Mouse (Mus musculus): ENCODE data around the gene Kcng4.

- no peak for TF ChIP-seq POLR2A (IDR thresholded peaks at IDR 0.05; ENCODE audit: insufficient read depth, low read depth, low read length)
- no peak for TF ChIP-seq CTCF (IDR thresholded peaks at IDR 0.05)
- no peak for TF ChIP-seq EP300 (IDR thresholded peaks at IDR 0.05; ENCODE audit: insufficient read depth, low read depth, low read length)
These were observed 44.0 kb downstream of the Kcng4 start for GRCm38 (mm10) chr8:119591456-119591855.

All from heart, adult 2 months (tissue).